11 mouse cellular contexts compared by ENCODE assay signal in genomic region chr3:21986164-21986892, GRCm38 (mm10).
DNase-seq lines count a peak whose midpoint lies in the region; ATAC-seq and TF ChIP-seq lines count a peak whose summit lies in the region.
"Had no signal": no experiment of that assay in that cellular context is flagged by ENCODE, and none has a peak within 500 bp of the region (broad histone marks: within the 10 kb centered on the region; RNA-seq: fewer than 3 reads in every experiment).

No protein-coding gene starts in this region.

- DNase-seq in thymus, adult 2 months = no peak
- DNase-seq in thymus, postnatal 4 days = no peak
- peak; percentile 96 for DNase-seq in kidney, adult 9 months
- peak; percentile 56 for DNase-seq in liver, postnatal 0 days
- DNase-seq in right cerebral cortex, postnatal 4 days = no peak
- no peak for DNase-seq in forebrain, embryonic 10.5 days (ENCODE audit: extremely low spot score, low spot score)
- DNase-seq in natural killer cell, adult 2 months (ENCODE audit: low spot score in 2 of 2) = no peak

- H3K27ac ChIP-seq in thymus, adult 2 months (ENCODE audit: control insufficient read depth, insufficient read depth, low read length) = peak overlapping the region; percentile 87
- peak overlapping the region; percentile 92 for H3K27ac ChIP-seq in liver, postnatal 0 days (ENCODE audit: low read depth)
- no peak overlapping the region for H3K27ac ChIP-seq in forebrain, embryonic 10.5 days
- no peak overlapping the region for H3K27ac ChIP-seq in forebrain, embryonic 16.5 days (ENCODE audit: low read length)
- H3K27ac ChIP-seq: embryonic facial prominence, embryonic 10.5 days; midbrain, embryonic 12.5 days had no signal

- no peaks in the 10 kb centered on the region for H3K36me3 ChIP-seq in thymus, adult 2 months (ENCODE audit: control insufficient read depth, insufficient read depth, low read length)
- H3K36me3 ChIP-seq in liver, postnatal 0 days (replicated peaks; ENCODE audit: insufficient read depth, low read length) = no peaks in the 10 kb centered on the region
- no peaks in the 10 kb centered on the region for H3K36me3 ChIP-seq in forebrain, embryonic 10.5 days (replicated peaks)
- H3K36me3 ChIP-seq in forebrain, embryonic 16.5 days (ENCODE audit: control insufficient read depth, insufficient read depth) = no peaks in the 10 kb centered on the region
- H3K36me3 ChIP-seq: embryonic facial prominence, embryonic 10.5 days; G1E; midbrain, embryonic 12.5 days had no signal

- H3K4me3 ChIP-seq in thymus, adult 2 months (ENCODE audit: control insufficient read depth, insufficient read depth, low read length) = no peak overlapping the region
- H3K4me3 ChIP-seq in liver, postnatal 0 days (ENCODE audit: low read depth, low read length) = no peak overlapping the region
- H3K4me3 ChIP-seq in forebrain, embryonic 10.5 days = no peak overlapping the region
- H3K4me3 ChIP-seq in forebrain, embryonic 16.5 days (replicated peaks; ENCODE audit: low read length) = no peak overlapping the region
- H3K4me3 ChIP-seq: embryonic facial prominence, embryonic 10.5 days; midbrain, embryonic 12.5 days had no signal

- H3K4me2 ChIP-seq in liver, postnatal 0 days (ENCODE audit: low read depth, low read length) = peak overlapping the region; percentile 30
- no peak overlapping the region for H3K4me2 ChIP-seq in forebrain, embryonic 16.5 days (ENCODE audit: low read length)
- H3K4me2 ChIP-seq: midbrain, embryonic 12.5 days had no signal

- peaks cover 27% of the 10 kb centered on the region for H3K4me1 ChIP-seq in thymus, adult 2 months (replicated peaks; ENCODE audit: control insufficient read depth, insufficient read depth, low read length)
- H3K4me1 ChIP-seq in liver, postnatal 0 days (ENCODE audit: insufficient read depth) = peaks cover 38% of the 10 kb centered on the region
- peaks cover 8% of the 10 kb centered on the region; the same call in 1 of the 2 replicates for H3K4me1 ChIP-seq in forebrain, embryonic 10.5 days
- no peaks in the 10 kb centered on the region for H3K4me1 ChIP-seq in forebrain, embryonic 16.5 days (replicated peaks; ENCODE audit: control insufficient read depth, insufficient read depth, low read length)
- H3K4me1 ChIP-seq: embryonic facial prominence, embryonic 10.5 days; midbrain, embryonic 12.5 days had no signal

- TF ChIP-seq CTCF in thymus, adult 2 months (IDR thresholded peaks at IDR 0.05; ENCODE audit: borderline replicate concordance, control insufficient read depth, extremely low read depth, insufficient read depth, low read length, poor library complexity) = no peak
- TF ChIP-seq CTCF in liver, postnatal 0 days (IDR thresholded peaks at IDR 0.05; ENCODE audit: low read depth) = no peak

- peak; percentile 89 for ATAC-seq in liver, postnatal 0 days
- ATAC-seq in forebrain, embryonic 16.5 days = no peak

- no peak for TF ChIP-seq POLR2A in thymus, adult 2 months (IDR thresholded peaks at IDR 0.05; ENCODE audit: control insufficient read depth, extremely low read depth, insufficient read depth, low read length, poor library complexity)

- no peak; the same call in 1 of the 2 replicates for TF ChIP-seq EP300 in liver, postnatal 0 days (IDR thresholded peaks at IDR 0.05; ENCODE audit: low read depth)

- H3K27me3 ChIP-seq in thymus, adult 2 months (ENCODE audit: control insufficient read depth, insufficient read depth, low read length) = no peaks in the 10 kb centered on the region
- H3K27me3 ChIP-seq in liver, postnatal 0 days (ENCODE audit: insufficient read depth, low read length) = no peaks in the 10 kb centered on the region
- no peaks in the 10 kb centered on the region for H3K27me3 ChIP-seq in forebrain, embryonic 10.5 days (ENCODE audit: poor library complexity, severe bottlenecking)
- no peaks in the 10 kb centered on the region for H3K27me3 ChIP-seq in forebrain, embryonic 16.5 days (replicated peaks; ENCODE audit: control insufficient read depth, insufficient read depth, low read length)
- H3K27me3 ChIP-seq: midbrain, embryonic 12.5 days had no signal

- WGBS in thymus, adult 2 months = 80% methylated on average over 5 of the region's 5 CpGs
- WGBS in liver, postnatal 0 days (ENCODE audit: insufficient replicate concordance) = 38% methylated on average over 5 of the region's 5 CpGs
- WGBS in forebrain, embryonic 10.5 days = 89% methylated on average over 5 of the region's 5 CpGs
- WGBS in forebrain, embryonic 16.5 days = 90% methylated on average over 5 of the region's 5 CpGs

- H3K9ac ChIP-seq in liver, postnatal 0 days (replicated peaks) = no peak overlapping the region
- H3K9ac ChIP-seq in forebrain, embryonic 16.5 days (replicated peaks; ENCODE audit: low read depth, low read length) = no peak overlapping the region
- H3K9ac ChIP-seq: midbrain, embryonic 12.5 days had no signal

- H3K9me3 ChIP-seq in liver, postnatal 0 days (ENCODE audit: low read length) = peaks cover 3% of the 10 kb centered on the region; the same call in 1 of the 2 replicates
- H3K9me3 ChIP-seq in forebrain, embryonic 10.5 days = peaks cover 3% of the 10 kb centered on the region; the same call in 1 of the 2 replicates
- no peaks in the 10 kb centered on the region for H3K9me3 ChIP-seq in forebrain, embryonic 16.5 days (ENCODE audit: control insufficient read depth, low read length)
- H3K9me3 ChIP-seq: embryonic facial prominence, embryonic 10.5 days had no signal

Comparison
In these comparisons a context has a peak if more than half of its experiments do, and no peak if none do; other contexts are left out.
1. DNase-seq: peak in kidney, adult 9 months (single experiment) and liver, postnatal 0 days (single experiment); none in thymus, adult 2 months (single experiment), thymus, postnatal 4 days (single experiment), right cerebral cortex, postnatal 4 days (single experiment), forebrain, embryonic 10.5 days (single experiment) and natural killer cell, adult 2 months (0 of 2).
2. H3K27ac ChIP-seq: peak in thymus, adult 2 months (single experiment) and liver, postnatal 0 days (single experiment); none in forebrain, embryonic 10.5 days (single experiment) and forebrain, embryonic 16.5 days (single experiment).